Mouse (Mus musculus): Measurements from ENCODE around the gene Tnxb. TPM values are rescaled to one million over a fixed set of nuclear protein-coding genes. Genes with fewer than 3 reads are reported as not detected.

The Tnxb gene
- polyA plus RNA-seq, 1 experiment: not detected

DNA sequence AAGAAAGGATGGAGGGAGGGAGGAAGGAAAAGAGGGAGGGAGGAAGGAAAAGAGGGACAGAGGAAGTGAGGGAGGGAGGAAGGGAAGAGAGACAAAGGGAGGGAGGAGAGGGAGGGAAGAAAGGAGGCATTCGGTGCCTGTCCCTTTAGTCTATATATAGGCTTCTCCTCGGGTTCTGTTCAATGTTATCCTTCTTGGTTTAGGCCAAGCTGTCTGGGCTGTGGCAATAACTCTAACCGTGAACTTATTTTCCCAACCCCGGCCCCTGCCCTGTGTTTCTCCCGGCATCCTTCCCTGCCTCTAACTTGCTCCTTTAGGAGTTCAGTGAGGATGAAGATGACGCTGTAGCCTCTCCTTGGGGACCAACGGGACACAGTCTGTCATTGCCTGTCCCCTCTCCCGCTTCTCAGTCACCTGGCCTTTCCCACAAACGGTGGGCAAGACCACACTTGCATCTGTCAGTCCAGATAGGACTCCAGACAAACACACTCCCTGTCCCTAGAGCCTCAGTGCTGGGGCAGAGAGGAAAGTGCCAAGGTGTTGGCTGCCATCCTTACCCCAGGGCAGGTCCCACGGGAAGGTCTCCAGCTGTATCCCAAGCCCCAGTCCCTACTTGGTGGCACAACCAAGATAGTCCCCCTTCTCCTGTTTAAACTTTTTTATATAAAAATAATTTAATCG lies 4.3 kb downstream of the Tnxb start:
- peaks cover 13% of the 10 kb centered on the region for H3K4me1 ChIP-seq (ENCODE audit: control insufficient read depth, insufficient read depth, low read length)
- no peak overlapping the region for H3K4me3 ChIP-seq (ENCODE audit: insufficient read depth, low read depth, low read length)
- H3K27ac ChIP-seq (ENCODE audit: insufficient read depth, low read depth, low read length): no peak overlapping the region
- TF ChIP-seq CTCF (IDR thresholded peaks at IDR 0.05; ENCODE audit: insufficient read depth, low read depth, low read length): no peak
- TF ChIP-seq POLR2A (IDR thresholded peaks at IDR 0.05; ENCODE audit: insufficient read depth, low read depth, low read length): no peak
- WGBS: 75% methylated on average over 11 of the region's 11 CpGs

DNA sequence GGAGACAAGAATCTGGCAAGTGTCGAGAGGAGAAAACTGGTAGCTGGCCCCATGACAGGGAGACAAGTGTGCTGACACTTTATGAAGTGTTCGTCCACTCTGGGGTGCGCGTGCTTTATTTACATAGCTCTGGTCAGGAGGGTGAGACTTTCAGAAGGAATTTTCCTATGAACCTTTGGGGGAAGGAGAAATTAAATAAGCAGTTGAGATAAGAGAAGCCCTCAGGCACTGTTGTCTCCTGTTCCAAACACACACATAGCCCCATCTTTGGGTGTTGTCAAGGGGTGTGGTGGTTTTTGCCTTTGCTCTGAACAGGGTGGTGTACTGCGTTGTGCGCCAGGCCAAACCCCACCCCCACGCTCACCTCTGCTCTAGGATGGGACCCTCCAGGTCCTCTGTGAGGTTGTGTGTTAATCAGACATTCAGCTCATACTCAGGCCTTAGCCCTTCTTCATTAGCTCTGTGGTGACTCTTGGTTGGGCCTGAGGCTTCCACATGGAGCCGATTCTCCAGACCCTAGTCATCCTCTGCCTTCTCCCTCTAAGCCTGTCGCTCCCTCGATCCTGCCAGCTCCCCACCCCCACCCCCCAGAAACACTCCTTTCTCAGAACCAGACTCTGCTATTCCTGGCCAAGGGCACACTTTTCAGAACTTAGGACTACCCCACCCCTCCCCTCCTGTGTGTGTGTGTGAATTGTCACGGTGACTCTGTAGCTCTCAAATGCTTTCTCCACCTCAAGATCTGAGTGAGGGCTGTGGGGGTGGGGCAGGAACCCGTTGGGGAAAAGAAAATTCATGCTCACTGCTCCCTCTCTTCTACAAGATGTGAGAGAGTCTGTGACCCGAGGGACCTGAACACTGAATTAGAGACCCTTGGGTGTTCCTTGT lies 5.1 kb downstream of the Tnxb start:
- 70% methylated on average over 13 of the region's 13 CpGs for WGBS
- TF ChIP-seq POLR2A (IDR thresholded peaks at IDR 0.05; ENCODE audit: insufficient read depth, low read depth, low read length) (no peak), CTCF (IDR thresholded peaks at IDR 0.05; ENCODE audit: insufficient read depth, low read depth, low read length) (no peak)

DNA sequence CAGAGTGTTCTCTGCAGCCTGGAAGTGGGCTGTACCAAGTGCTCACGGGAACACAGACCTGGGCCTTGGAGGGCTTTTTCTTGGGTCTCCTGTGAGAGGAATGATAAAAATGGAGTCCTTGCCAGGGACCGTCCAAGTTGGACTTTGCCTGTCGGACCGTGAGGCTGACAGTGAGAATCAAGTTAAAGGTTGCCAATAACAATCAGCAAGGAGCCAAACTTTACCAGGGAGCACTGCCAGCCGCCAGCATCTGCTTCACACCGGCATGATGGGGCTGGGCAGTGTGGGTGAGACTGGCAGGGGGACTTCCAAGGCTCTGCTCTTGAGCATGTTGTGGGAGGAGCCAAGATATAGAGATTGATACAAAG lies 5.7 kb downstream of the Tnxb start:
- Histone ChIP-seq H3K4me1 (ENCODE audit: control insufficient read depth, insufficient read depth, low read length) (peaks cover 12% of the 10 kb centered on the region), H3K27ac (ENCODE audit: insufficient read depth, low read depth, low read length) (no peak overlapping the region), H3K4me3 (ENCODE audit: insufficient read depth, low read depth, low read length) (no peak overlapping the region)
- 50% methylated on average over 6 of the region's 6 CpGs for WGBS
- TF ChIP-seq CTCF (IDR thresholded peaks at IDR 0.05; ENCODE audit: insufficient read depth, low read depth, low read length) (no peak), POLR2A (IDR thresholded peaks at IDR 0.05; ENCODE audit: insufficient read depth, low read depth, low read length) (no peak)

More for the DNA sequence above, 5.1 kb downstream of the Tnxb start:
- Histone ChIP-seq H3K27ac (ENCODE audit: insufficient read depth, low read depth, low read length) (no peak overlapping the region), H3K4me3 (ENCODE audit: insufficient read depth, low read depth, low read length) (no peak overlapping the region), H3K4me1 (ENCODE audit: control insufficient read depth, insufficient read depth, low read length) (peaks cover 13% of the 10 kb centered on the region)

DNA sequence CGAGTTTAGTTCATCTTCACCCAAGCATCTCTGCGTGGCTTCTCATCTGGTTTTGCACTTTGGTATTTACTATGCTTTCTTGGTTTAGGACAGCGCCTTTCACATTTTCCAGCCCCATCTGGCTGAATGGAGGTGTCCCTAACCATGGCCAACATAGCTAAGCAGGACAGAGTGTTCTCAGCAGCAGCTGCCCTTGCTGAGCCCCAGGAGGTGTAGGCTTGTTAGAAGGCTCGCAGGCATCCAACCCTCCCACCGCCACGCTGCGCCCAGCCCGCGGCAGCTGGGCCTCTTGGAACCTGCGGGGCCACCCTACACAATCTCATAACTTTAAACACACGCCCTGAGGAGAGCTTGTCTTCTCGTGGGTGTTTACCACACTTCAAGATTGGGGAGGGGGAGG lies 6.3 kb downstream of the Tnxb start:
- Histone ChIP-seq H3K4me1 (ENCODE audit: control insufficient read depth, insufficient read depth, low read length) (peaks cover 6% of the 10 kb centered on the region), H3K27ac (ENCODE audit: insufficient read depth, low read depth, low read length) (no peak overlapping the region), H3K4me3 (ENCODE audit: insufficient read depth, low read depth, low read length) (no peak overlapping the region)
- 80% methylated on average over 12 of the region's 12 CpGs for WGBS
- no peak for TF ChIP-seq POLR2A (IDR thresholded peaks at IDR 0.05; ENCODE audit: insufficient read depth, low read depth, low read length)
- no peak for TF ChIP-seq CTCF (IDR thresholded peaks at IDR 0.05; ENCODE audit: insufficient read depth, low read depth, low read length)

DNA sequence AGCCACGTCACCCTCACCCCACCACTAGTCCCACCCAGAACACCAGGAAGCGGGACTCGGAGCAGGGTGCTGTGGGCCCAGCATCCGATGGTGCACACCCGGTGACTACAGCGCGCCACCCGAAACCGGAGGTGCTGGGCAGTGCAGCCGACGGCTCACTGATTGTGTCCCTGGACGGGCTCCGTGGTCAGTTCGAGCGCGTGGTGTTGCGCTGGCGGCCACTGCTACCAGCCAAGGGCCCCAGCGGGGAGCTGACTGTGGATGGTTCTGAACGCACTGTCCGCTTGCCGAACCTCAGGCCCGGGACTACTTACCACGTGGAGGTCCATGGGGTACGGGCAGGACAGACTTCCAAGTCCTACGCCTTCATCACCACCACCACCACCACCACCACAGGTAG lies 9.9 kb downstream of the Tnxb start:
- peaks cover 21% of the 10 kb centered on the region for H3K4me1 ChIP-seq (ENCODE audit: control insufficient read depth, insufficient read depth, low read length)
- no peak overlapping the region for H3K27ac ChIP-seq (ENCODE audit: insufficient read depth, low read depth, low read length)
- no peak for TF ChIP-seq CTCF (IDR thresholded peaks at IDR 0.05; ENCODE audit: insufficient read depth, low read depth, low read length)
- no peak for TF ChIP-seq POLR2A (IDR thresholded peaks at IDR 0.05; ENCODE audit: insufficient read depth, low read depth, low read length)
- no peak overlapping the region for H3K4me3 ChIP-seq (ENCODE audit: insufficient read depth, low read depth, low read length)
- 89% methylated on average over 26 of the region's 26 CpGs for WGBS

DNA sequence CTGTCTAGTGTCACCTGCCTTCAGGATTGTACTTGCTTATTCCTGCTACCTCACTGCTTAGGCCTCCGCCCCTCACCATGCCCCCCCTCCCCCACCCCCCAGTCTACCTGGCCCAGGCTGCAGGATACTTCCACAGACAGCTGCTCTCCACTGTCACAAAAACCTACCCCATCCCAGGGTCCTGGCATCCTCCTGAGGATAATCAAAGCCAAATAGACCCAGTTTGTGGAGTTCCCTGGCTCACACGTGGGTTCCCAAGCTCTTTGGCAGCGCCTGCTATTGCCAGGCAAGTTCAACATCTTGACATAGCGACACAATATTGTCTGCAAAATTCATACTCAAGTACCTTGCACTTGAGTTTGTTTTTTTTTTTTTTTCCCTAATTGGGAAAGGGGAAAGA lies 10.3 kb downstream of the Tnxb start:
- TF ChIP-seq CTCF (IDR thresholded peaks at IDR 0.05; ENCODE audit: insufficient read depth, low read depth, low read length): no peak
- TF ChIP-seq POLR2A (IDR thresholded peaks at IDR 0.05; ENCODE audit: insufficient read depth, low read depth, low read length): no peak
- H3K27ac ChIP-seq (ENCODE audit: insufficient read depth, low read depth, low read length): no peak overlapping the region
- H3K4me3 ChIP-seq (ENCODE audit: insufficient read depth, low read depth, low read length): no peak overlapping the region
- H3K4me1 ChIP-seq (ENCODE audit: control insufficient read depth, insufficient read depth, low read length): peaks cover 24% of the 10 kb centered on the region
- WGBS: 78% methylated on average over 4 of the region's 4 CpGs

DNA sequence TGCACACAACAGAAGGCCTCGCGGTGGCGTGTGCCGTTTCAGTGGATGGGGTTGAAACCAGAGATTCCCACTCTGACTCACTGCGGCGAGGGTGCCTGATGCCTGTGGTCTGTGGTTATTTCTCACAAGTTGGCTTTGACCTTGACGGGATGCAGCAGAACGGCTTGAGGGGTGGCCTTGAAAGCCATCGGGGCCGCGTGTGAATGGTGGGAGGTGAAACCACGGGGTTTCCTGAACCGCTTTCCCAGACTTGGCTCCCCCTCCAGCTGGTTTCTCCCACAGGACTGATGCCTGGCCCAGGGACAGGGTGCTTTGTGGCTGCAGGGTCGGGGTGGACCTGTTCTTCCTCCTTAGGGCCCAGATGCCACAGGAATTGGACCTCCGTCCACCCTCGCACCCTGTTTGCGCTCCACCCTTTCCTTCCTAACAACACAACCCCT lies 10.8 kb downstream of the Tnxb start:
- Histone ChIP-seq H3K27ac (ENCODE audit: insufficient read depth, low read depth, low read length) (no peak overlapping the region), H3K4me3 (ENCODE audit: insufficient read depth, low read depth, low read length) (no peak overlapping the region), H3K4me1 (ENCODE audit: control insufficient read depth, insufficient read depth, low read length) (peaks cover 27% of the 10 kb centered on the region)
- 73% methylated on average over 17 of the region's 17 CpGs for WGBS
- TF ChIP-seq POLR2A (IDR thresholded peaks at IDR 0.05; ENCODE audit: insufficient read depth, low read depth, low read length) (no peak), CTCF (IDR thresholded peaks at IDR 0.05; ENCODE audit: insufficient read depth, low read depth, low read length) (no peak)

DNA sequence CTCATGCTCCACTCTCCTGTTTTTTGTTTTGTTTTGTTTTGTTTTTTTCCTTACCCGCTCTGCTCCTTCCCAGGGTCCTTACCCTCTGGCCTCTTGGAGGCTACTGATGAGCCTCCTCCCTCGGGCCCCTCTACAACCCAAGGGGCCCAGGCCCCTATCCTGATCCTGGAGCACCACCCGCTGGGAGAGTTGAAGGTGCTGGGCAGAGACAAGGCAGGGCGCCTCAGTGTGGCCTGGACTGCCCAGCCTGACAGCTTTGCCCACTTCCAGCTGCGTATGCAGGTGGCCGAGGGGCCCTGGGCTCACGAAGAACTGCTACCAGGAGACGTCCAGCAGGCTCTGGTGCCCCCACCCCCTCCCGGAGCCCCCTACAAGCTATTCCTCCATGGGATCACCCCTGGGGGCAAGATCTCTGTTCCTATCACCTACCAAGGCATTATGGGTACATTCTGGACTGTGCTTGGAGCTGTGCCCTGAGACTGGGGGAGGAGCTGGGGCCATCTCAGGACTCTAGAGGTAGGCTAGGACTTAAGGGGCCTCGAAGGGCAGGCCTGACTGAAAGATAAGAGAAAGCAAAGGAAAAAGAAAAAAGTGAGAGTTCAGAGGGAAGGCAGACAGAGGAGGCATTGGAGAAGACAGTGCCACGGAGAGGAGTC lies 11.7 kb downstream of the Tnxb start:
- TF ChIP-seq POLR2A (IDR thresholded peaks at IDR 0.05; ENCODE audit: insufficient read depth, low read depth, low read length) (no peak), CTCF (IDR thresholded peaks at IDR 0.05; ENCODE audit: insufficient read depth, low read depth, low read length) (no peak)
- Histone ChIP-seq H3K4me1 (ENCODE audit: control insufficient read depth, insufficient read depth, low read length) (peaks cover 27% of the 10 kb centered on the region), H3K27ac (ENCODE audit: insufficient read depth, low read depth, low read length) (no peak overlapping the region), H3K4me3 (ENCODE audit: insufficient read depth, low read depth, low read length) (no peak overlapping the region)
- 81% methylated on average over 11 of the region's 11 CpGs for WGBS

DNA sequence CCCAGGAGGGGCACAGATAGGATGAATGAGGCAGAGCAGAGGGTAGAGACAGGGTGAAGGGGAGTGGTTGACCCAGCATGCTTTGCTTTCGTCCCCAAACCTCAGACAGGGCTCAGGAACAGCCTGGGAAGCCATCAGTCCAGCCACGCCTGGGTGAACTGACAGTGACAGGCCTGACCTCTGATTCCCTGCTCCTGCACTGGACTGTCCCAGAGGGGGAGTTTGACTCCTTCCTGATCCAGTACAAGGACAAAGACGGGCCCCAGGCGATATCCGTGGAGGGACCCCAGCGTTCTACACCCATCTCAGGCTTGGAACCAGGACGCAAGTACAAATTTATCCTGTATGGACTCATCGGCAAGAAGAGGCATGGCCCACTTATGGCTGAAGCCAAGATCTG lies 12.8 kb downstream of the Tnxb start:
- WGBS: 89% methylated on average over 8 of the region's 8 CpGs
- peaks cover 27% of the 10 kb centered on the region for H3K4me1 ChIP-seq (ENCODE audit: control insufficient read depth, insufficient read depth, low read length)
- no peak overlapping the region for H3K27ac ChIP-seq (ENCODE audit: insufficient read depth, low read depth, low read length)
- no peak for TF ChIP-seq CTCF (IDR thresholded peaks at IDR 0.05; ENCODE audit: insufficient read depth, low read depth, low read length)
- TF ChIP-seq POLR2A (IDR thresholded peaks at IDR 0.05; ENCODE audit: insufficient read depth, low read depth, low read length): no peak
- no peak overlapping the region for H3K4me3 ChIP-seq (ENCODE audit: insufficient read depth, low read depth, low read length)

All from olfactory bulb, adult 2 months (tissue).